Mouse (Mus musculus) thymus, postnatal 0 days (tissue): ENCODE measurements around the gene Ube2e3. TPM values are rescaled to one million over a fixed set of nuclear protein-coding genes. Genes with fewer than 3 reads are reported as not detected.

ENCODE experiments used
- DNase-seq: peaks from one replicate; pipeline ENCODE4 v3.0.0-alpha.2; 2015; ENCODE audit warnings: low spot score
- polyA plus RNA-seq: library from polyadenylated mRNA; unstranded; fragments of >200 nt; fragmentation: Nextera tagmentation; extraction: Ambion mirVana; gene quantifications from 2 replicates; pipeline ENCODE4 v1.2.1, GENCODE M21; 2015

Ube2e3 gene
- 118 and 132 TPM in 2 replicates for polyA plus RNA-seq

- DNase-seq: no peak
Observed at GRCm38 (mm10) chr2:78867726-78868510, at the start of gene Ube2e3. Gene Ube2e3, plus strand, starts transcription at chr2:78868124.

- no peak for DNase-seq
Observed at GRCm38 (mm10) chr2:78829887-78830286, 38.0 kb upstream of the Ube2e3 start.

GRCm38 (mm10) chr2:78841494-78842224, 26.3 kb upstream of the Ube2e3 start:
- DNase-seq: no peak

GRCm38 (mm10) chr2:78844365-78844764, 23.6 kb upstream of the Ube2e3 start:
- no peak for DNase-seq

GRCm38 (mm10) chr2:78845274-78845673, 22.6 kb upstream of the Ube2e3 start:
- no peak for DNase-seq

GRCm38 (mm10) chr2:78845717-78846116, 22.2 kb upstream of the Ube2e3 start:
- no peak for DNase-seq

GRCm38 (mm10) chr2:78854315-78854714, 13.6 kb upstream of the Ube2e3 start:
- DNase-seq: no peak

- no peak for DNase-seq
Observed at GRCm38 (mm10) chr2:78858628-78859027, 9.3 kb upstream of the Ube2e3 start.

- DNase-seq: no peak
Observed at GRCm38 (mm10) chr2:78859266-78860087, 8.4 kb upstream of the Ube2e3 start.

- DNase-seq: peak; percentile 16
Observed at GRCm38 (mm10) chr2:78860088-78860372, 7.9 kb upstream of the Ube2e3 start.

- no peak for DNase-seq
Observed at GRCm38 (mm10) chr2:78864116-78864515, 3.8 kb upstream of the Ube2e3 start.

GRCm38 (mm10) chr2:78864866-78865265, 3.1 kb upstream of the Ube2e3 start:
- DNase-seq: no peak

- DNase-seq: peak; percentile 84
Observed at GRCm38 (mm10) chr2:78868511-78868854, 559 bp downstream of the Ube2e3 start.

- DNase-seq: peak; percentile 87
Observed at GRCm38 (mm10) chr2:78868951-78869720, 1.2 kb downstream of the Ube2e3 start.

GRCm38 (mm10) chr2:78869721-78870442, 2.0 kb downstream of the Ube2e3 start:
- DNase-seq: peak; percentile 16

- peak; percentile 48 for DNase-seq
Observed at GRCm38 (mm10) chr2:78870443-78871025, 2.6 kb downstream of the Ube2e3 start.

- DNase-seq: peak; percentile 66
Observed at GRCm38 (mm10) chr2:78871971-78872860, 4.3 kb downstream of the Ube2e3 start.

- DNase-seq: no peak
Observed at GRCm38 (mm10) chr2:78873946-78874345, 6.0 kb downstream of the Ube2e3 start.

GRCm38 (mm10) chr2:78876002-78876401, 8.1 kb downstream of the Ube2e3 start:
- no peak for DNase-seq
